Mouse (Mus musculus): Measurements from ENCODE around the gene Dstn. TPM values are rescaled to one million over a fixed set of nuclear protein-coding genes. Genes with fewer than 3 reads are reported as not detected.

Gene Dstn
- 100 to 1,000 TPM; 275 to 292 TPM for total RNA-seq (2021)

- peak; percentile 96 for DNase-seq
- intact Hi-C loops (cut with DNase I): no loop called here
Measured at GRCm38 (mm10) chr2:143914760-143915599, at the start of gene Dstn. TSS of gene Dstn (plus strand) at chr2:143915320.

GRCm38 (mm10) chr2:143867326-143867725, 47.8 kb upstream of the Dstn start:
- DNase-seq: peak; percentile 80

GRCm38 (mm10) chr2:143870936-143871688, 44.0 kb upstream of the Dstn start:
- no peak for DNase-seq
- intact Hi-C loops (cut with DNase I): no loop called here

More at GRCm38 (mm10) chr2:143867326-143867725, 47.8 kb upstream of the Dstn start:
- intact Hi-C loops (cut with DNase I): loop anchor here (10.0 kb wide), 1 partner anchor 107 kb away; no protein-coding TSS in a partner anchor

GRCm38 (mm10) chr2:143876026-143876425, 39.1 kb upstream of the Dstn start:
- no peak for DNase-seq
- intact Hi-C loops (cut with DNase I): no loop called here

- intact Hi-C loops (cut with DNase I): no loop called here
- no peak for DNase-seq
Measured at GRCm38 (mm10) chr2:143876929-143877632, 38.0 kb upstream of the Dstn start.

- intact Hi-C loops (cut with DNase I): no loop called here
- no peak for DNase-seq
Measured at GRCm38 (mm10) chr2:143879311-143879710, 35.8 kb upstream of the Dstn start.

GRCm38 (mm10) chr2:143882002-143882401, 33.1 kb upstream of the Dstn start:
- intact Hi-C loops (cut with DNase I): no loop called here
- no peak for DNase-seq

- DNase-seq: no peak
Measured at GRCm38 (mm10) chr2:143882606-143883288, 32.4 kb upstream of the Dstn start.

GRCm38 (mm10) chr2:143889131-143889859, 25.8 kb upstream of the Dstn start:
- no peak for DNase-seq
- intact Hi-C loops (cut with DNase I): no loop called here

More at GRCm38 (mm10) chr2:143882606-143883288, 32.4 kb upstream of the Dstn start:
- intact Hi-C loops (cut with DNase I): no loop called here

GRCm38 (mm10) chr2:143889860-143890433, 25.2 kb upstream of the Dstn start:
- intact Hi-C loops (cut with DNase I): no loop called here
- DNase-seq: no peak

GRCm38 (mm10) chr2:143891302-143892048, 23.6 kb upstream of the Dstn start:
- intact Hi-C loops (cut with DNase I): no loop called here
- no peak for DNase-seq

GRCm38 (mm10) chr2:143899470-143900220, 15.5 kb upstream of the Dstn start:
- intact Hi-C loops (cut with DNase I): no loop called here
- no peak for DNase-seq

- peak; percentile 38 for DNase-seq
- intact Hi-C loops (cut with DNase I): no loop called here
Measured at GRCm38 (mm10) chr2:143900821-143901351, 14.2 kb upstream of the Dstn start.

- no peak for DNase-seq
Measured at GRCm38 (mm10) chr2:143903376-143904045, 11.6 kb upstream of the Dstn start.

GRCm38 (mm10) chr2:143904896-143905295, 10.2 kb upstream of the Dstn start:
- intact Hi-C loops (cut with DNase I): no loop called here
- DNase-seq: no peak

More at GRCm38 (mm10) chr2:143903376-143904045, 11.6 kb upstream of the Dstn start:
- intact Hi-C loops (cut with DNase I): no loop called here

- DNase-seq: no peak
- intact Hi-C loops (cut with DNase I): no loop called here
Measured at GRCm38 (mm10) chr2:143909230-143909629, 5.9 kb upstream of the Dstn start.

GRCm38 (mm10) chr2:143912199-143912598, 2.9 kb upstream of the Dstn start:
- DNase-seq: no peak
- intact Hi-C loops (cut with DNase I): no loop called here
